In the genomic region with DNA sequence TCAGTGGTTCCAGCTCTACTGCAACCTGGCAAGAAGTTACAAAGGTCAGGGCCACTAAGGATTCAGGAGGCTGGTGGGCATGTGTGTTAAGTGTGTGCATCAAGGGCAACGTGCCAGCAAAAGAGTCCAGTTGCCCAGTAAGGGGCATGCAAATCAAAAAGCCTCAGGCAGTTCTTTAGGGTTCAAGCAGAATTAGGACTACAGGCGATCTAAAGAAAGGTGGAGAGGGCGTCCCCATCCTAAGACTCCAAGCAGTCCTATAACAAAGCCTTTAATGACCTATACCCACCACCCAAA, we compare ENCODE assay signal across 8 mouse cellular contexts. TPM values are rescaled to one million over a fixed set of nuclear protein-coding genes. Genes with fewer than 3 reads are reported as not detected.
DNase-seq lines count a peak whose midpoint lies in the region; ATAC-seq lines count a peak whose summit lies in the region.

No protein-coding gene starts in this region.

- H3K27ac ChIP-seq in heart, embryonic 12.5 days (ENCODE audit: poor library complexity, severe bottlenecking): peak overlapping the region; percentile 99
- H3K27ac ChIP-seq in hindbrain, embryonic 16.5 days (ENCODE audit: low read depth, low read length): peak overlapping the region; percentile 91
- H3K27ac ChIP-seq in liver, embryonic 15.5 days (replicated peaks): peak overlapping the region; percentile 99

- H3K4me3 ChIP-seq in heart, embryonic 12.5 days: peak overlapping the region; percentile 80
- H3K4me3 ChIP-seq in hindbrain, embryonic 16.5 days (ENCODE audit: low read length): peak overlapping the region; percentile 64
- peak overlapping the region; percentile 82 for H3K4me3 ChIP-seq in liver, embryonic 15.5 days (replicated peaks)

- H3K4me1 ChIP-seq in heart, embryonic 12.5 days (replicated peaks): peaks cover 45% of the 10 kb centered on the region
- H3K4me1 ChIP-seq in hindbrain, embryonic 16.5 days (ENCODE audit: control insufficient read depth, insufficient read depth, low read depth, low read length): peaks cover 25% of the 10 kb centered on the region
- H3K4me1 ChIP-seq in liver, embryonic 15.5 days (replicated peaks): peaks cover 59% of the 10 kb centered on the region

- peak overlapping the region; percentile 93 for H3K4me2 ChIP-seq in heart, embryonic 12.5 days
- peak overlapping the region; percentile 64 for H3K4me2 ChIP-seq in hindbrain, embryonic 16.5 days (ENCODE audit: low read length)
- peak overlapping the region; percentile 87 for H3K4me2 ChIP-seq in liver, embryonic 15.5 days

- ATAC-seq in heart, embryonic 12.5 days (ENCODE audit: insufficient number of reproducible peaks, low FRiP score): no peak
- no peak for ATAC-seq in hindbrain, embryonic 16.5 days
- no peak for ATAC-seq in liver, embryonic 15.5 days (ENCODE audit: insufficient read depth)

- DNase-seq in heart, adult 8-10 months (ENCODE audit: low spot score): no peak
- peak; percentile 74 for DNase-seq in cerebellum, adult 9-10 months
- DNase-seq in adrenal gland, adult 2 months: no peak
- no peak for DNase-seq in yolk sac, embryonic 10.5 days (ENCODE audit: low spot score)
- DNase-seq in frontal cortex, postnatal 14 days (ENCODE audit: low spot score in 2 of 2): no peak

- peaks cover 61% of the 10 kb centered on the region for H3K36me3 ChIP-seq in heart, embryonic 12.5 days
- H3K36me3 ChIP-seq in hindbrain, embryonic 16.5 days (ENCODE audit: control insufficient read depth, insufficient read depth, low read length): peaks cover 23% of the 10 kb centered on the region
- peaks cover 48% of the 10 kb centered on the region for H3K36me3 ChIP-seq in liver, embryonic 15.5 days (replicated peaks)

- peak overlapping the region; percentile 97 for H3K9ac ChIP-seq in heart, embryonic 12.5 days
- peak overlapping the region; percentile 85 for H3K9ac ChIP-seq in hindbrain, embryonic 16.5 days (ENCODE audit: low read depth, low read length)
- peak overlapping the region; percentile 80 for H3K9ac ChIP-seq in liver, embryonic 15.5 days

- H3K9me3 ChIP-seq in heart, embryonic 12.5 days (replicated peaks): no peaks in the 10 kb centered on the region
- H3K9me3 ChIP-seq in hindbrain, embryonic 16.5 days (ENCODE audit: control insufficient read depth, low read length): no peaks in the 10 kb centered on the region
- H3K9me3 ChIP-seq in liver, embryonic 15.5 days (replicated peaks): no peaks in the 10 kb centered on the region

- WGBS in heart, embryonic 12.5 days: 28% methylated on average over 3 of the region's 3 CpGs
- 18% methylated on average over 3 of the region's 3 CpGs for WGBS in hindbrain, embryonic 16.5 days
- WGBS in liver, embryonic 15.5 days (ENCODE audit: insufficient replicate concordance): 16% methylated on average over 3 of the region's 3 CpGs

- H3K27me3 ChIP-seq in heart, embryonic 12.5 days (replicated peaks): no peaks in the 10 kb centered on the region
- no peaks in the 10 kb centered on the region for H3K27me3 ChIP-seq in hindbrain, embryonic 16.5 days (replicated peaks; ENCODE audit: control insufficient read depth, insufficient read depth, low read length)
- H3K27me3 ChIP-seq in liver, embryonic 15.5 days: no peaks in the 10 kb centered on the region

RNA-seq across cellular contexts. Expression of a gene that starts 0.8 kb away (rescaled TPM):
- 67.4 and 70.1 TPM in 2 replicates for polyA plus RNA-seq in heart, embryonic 12.5 days (2016; fragmentation: Nextera tagmentation; extraction: Ambion mirVana)
- total RNA-seq in heart, adult 8-10 months (2022): 10 to 100 TPM; 53.0 to 67.3 (median 58.7) TPM
- 105 and 110 TPM in 2 replicates for polyA plus RNA-seq in hindbrain, embryonic 16.5 days (2015; fragmentation: Nextera tagmentation; extraction: Ambion mirVana)
- polyA plus RNA-seq in liver, embryonic 15.5 days (2015; fragmentation: Nextera tagmentation; extraction: Ambion mirVana): 76.8 and 80.4 TPM in 2 replicates
- 100 to 1,000 TPM in 1 of 2 experiments, 10 to 100 TPM in 1; 76.9 to 106 TPM for total RNA-seq in adrenal gland, adult 2 months (2021)
- 91.4 and 101 TPM in 2 replicates for polyA plus RNA-seq in adrenal gland, adult 2 months (2012; rRNA removed)

RNA-seq across cellular contexts. Expression of a gene that starts 1.1 kb away (rescaled TPM):
- 227 and 229 TPM in 2 replicates for polyA plus RNA-seq in heart, embryonic 12.5 days (2016; fragmentation: Nextera tagmentation; extraction: Ambion mirVana)
- 100 to 1,000 TPM; 640 to 724 (median 656) TPM for total RNA-seq in heart, adult 8-10 months (2022)
- 185 and 191 TPM in 2 replicates for polyA plus RNA-seq in hindbrain, embryonic 16.5 days (2015; fragmentation: Nextera tagmentation; extraction: Ambion mirVana)
- polyA plus RNA-seq in liver, embryonic 15.5 days (2015; fragmentation: Nextera tagmentation; extraction: Ambion mirVana): 70.3 and 79.4 TPM in 2 replicates
- total RNA-seq in adrenal gland, adult 2 months (2021): 100 to 1,000 TPM; 124 to 140 TPM
- polyA plus RNA-seq in adrenal gland, adult 2 months (2012; rRNA removed): 118 and 139 TPM in 2 replicates

RNA-seq across cellular contexts. Expression of a gene that starts 7.3 kb away (rescaled TPM):
- 1.4 and 2.2 TPM in 2 replicates for polyA plus RNA-seq in heart, embryonic 12.5 days (2016; fragmentation: Nextera tagmentation; extraction: Ambion mirVana)
- total RNA-seq in heart, adult 8-10 months (2022): under 1 TPM; 0.31 to 0.55 (median 0.54) TPM
- polyA plus RNA-seq in hindbrain, embryonic 16.5 days (2015; fragmentation: Nextera tagmentation; extraction: Ambion mirVana): 0.19 and 0.29 TPM in 2 replicates
- polyA plus RNA-seq in liver, embryonic 15.5 days (2015; fragmentation: Nextera tagmentation; extraction: Ambion mirVana): 2.6 and 3.0 TPM in 2 replicates
- total RNA-seq in adrenal gland, adult 2 months (2021): under 1 TPM in 1 of 2 experiments, not detected in 1; 0.12 TPM
- polyA plus RNA-seq in adrenal gland, adult 2 months (2012; rRNA removed): 0.03 TPM in 1 of 2 replicates, not detected in the other

RNA-seq across cellular contexts. Expression of a gene that starts 8.2 kb away (rescaled TPM):
- polyA plus RNA-seq in heart, embryonic 12.5 days (2016; fragmentation: Nextera tagmentation; extraction: Ambion mirVana): 1,661 and 1,678 TPM in 2 replicates
- 100 to 1,000 TPM; 243 to 295 (median 274) TPM for total RNA-seq in heart, adult 8-10 months (2022)
- polyA plus RNA-seq in hindbrain, embryonic 16.5 days (2015; fragmentation: Nextera tagmentation; extraction: Ambion mirVana): 638 and 764 TPM in 2 replicates
- polyA plus RNA-seq in liver, embryonic 15.5 days (2015; fragmentation: Nextera tagmentation; extraction: Ambion mirVana): 927 and 1,040 TPM in 2 replicates
- total RNA-seq in adrenal gland, adult 2 months (2021): 100 to 1,000 TPM; 833 to 893 TPM
- 2,948 and 4,143 TPM in 2 replicates for polyA plus RNA-seq in adrenal gland, adult 2 months (2012; rRNA removed)

RNA-seq across cellular contexts. Expression of a gene that starts 10.8 kb away (rescaled TPM):
- 238 and 239 TPM in 2 replicates for polyA plus RNA-seq in heart, embryonic 12.5 days (2016; fragmentation: Nextera tagmentation; extraction: Ambion mirVana)
- 1,000 to 10,000 TPM; 1,693 to 1,917 (median 1,770) TPM for total RNA-seq in heart, adult 8-10 months (2022)
- polyA plus RNA-seq in hindbrain, embryonic 16.5 days (2015; fragmentation: Nextera tagmentation; extraction: Ambion mirVana): 6.0 and 16.3 TPM in 2 replicates
- polyA plus RNA-seq in liver, embryonic 15.5 days (2015; fragmentation: Nextera tagmentation; extraction: Ambion mirVana): 10.8 and 18.2 TPM in 2 replicates
- total RNA-seq in adrenal gland, adult 2 months (2021): 10 to 100 TPM; 18.3 to 67.6 TPM
- 8.0 and 16.9 TPM in 2 replicates for polyA plus RNA-seq in adrenal gland, adult 2 months (2012; rRNA removed)
